ENCODE assay signal across 14 mouse cellular contexts in genomic region chr17:13993425-13993824, GRCm38 (mm10). TPM values are rescaled to one million over a fixed set of nuclear protein-coding genes. Genes with fewer than 3 reads are reported as not detected.
"Had no signal": no experiment of that assay in that cellular context is flagged by ENCODE, and none has a peak within 500 bp of the region (broad histone marks: within the 10 kb centered on the region; RNA-seq: fewer than 3 reads in every experiment).

No protein-coding gene starts in this region.

RNA-seq across cellular contexts. Expression of gene Gm7356, which starts 10.1 kb away (rescaled TPM):
- total RNA-seq: layer of hippocampus, postnatal 25 days; left cerebral cortex, adult 2 months; left cerebral cortex, postnatal 14 days; megakaryocyte progenitor cell, adult 5-6 weeks; monocyte, adult 5-6 weeks; neutrophil, adult 5-6 weeks had no signal
- polyA plus RNA-seq: kidney, embryonic 14.5 days; limb, embryonic 10.5 days; limb, embryonic 14.5 days; liver, embryonic 11.5 days; liver, embryonic 16.5 days; lung, embryonic 16.5 days; midbrain, embryonic 13.5 days; neural tube, embryonic 12.5 days had no signal

RNA-seq across cellular contexts. Expression of gene Gm7168, which starts 45.3 kb away (rescaled TPM):
- total RNA-seq: layer of hippocampus, postnatal 25 days; left cerebral cortex, adult 2 months; left cerebral cortex, postnatal 14 days; megakaryocyte progenitor cell, adult 5-6 weeks; monocyte, adult 5-6 weeks; neutrophil, adult 5-6 weeks had no signal
- polyA plus RNA-seq: kidney, embryonic 14.5 days; limb, embryonic 10.5 days; liver, embryonic 11.5 days; liver, embryonic 16.5 days; lung, embryonic 16.5 days; midbrain, embryonic 13.5 days; neural tube, embryonic 12.5 days had no signal
